Mouse (Mus musculus): ENCODE data around the gene Spred2.

DNA sequence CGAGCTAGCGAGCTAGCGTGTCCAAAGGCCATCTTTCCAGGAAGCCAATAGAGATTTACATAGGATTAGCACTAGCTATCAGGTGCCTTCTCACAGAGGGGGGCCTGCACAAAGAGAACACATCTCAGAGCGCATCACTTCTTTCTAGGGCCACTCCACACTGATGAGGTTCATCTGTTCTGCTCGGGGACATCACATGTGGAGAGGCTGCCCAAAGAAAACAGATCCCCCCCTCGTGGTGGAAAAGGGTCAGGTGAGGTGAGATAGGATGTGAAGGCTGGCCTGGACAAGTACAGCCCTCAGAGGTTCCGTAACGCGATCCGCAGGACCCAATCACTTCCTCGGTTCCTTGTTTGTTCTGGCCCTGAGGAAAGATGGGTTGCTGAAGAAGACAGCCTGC is 101.7 kb downstream of the Spred2 start:
- no peak for TF ChIP-seq EP300 (IDR thresholded peaks at IDR 0.05; ENCODE audit: low read depth)
- TF ChIP-seq CTCF (IDR thresholded peaks at IDR 0.05; ENCODE audit: low read depth): peak; percentile 35; the same call in 1 of the 2 replicates
